Mouse (Mus musculus): ENCODE results near the gene Spata3.

DNA sequence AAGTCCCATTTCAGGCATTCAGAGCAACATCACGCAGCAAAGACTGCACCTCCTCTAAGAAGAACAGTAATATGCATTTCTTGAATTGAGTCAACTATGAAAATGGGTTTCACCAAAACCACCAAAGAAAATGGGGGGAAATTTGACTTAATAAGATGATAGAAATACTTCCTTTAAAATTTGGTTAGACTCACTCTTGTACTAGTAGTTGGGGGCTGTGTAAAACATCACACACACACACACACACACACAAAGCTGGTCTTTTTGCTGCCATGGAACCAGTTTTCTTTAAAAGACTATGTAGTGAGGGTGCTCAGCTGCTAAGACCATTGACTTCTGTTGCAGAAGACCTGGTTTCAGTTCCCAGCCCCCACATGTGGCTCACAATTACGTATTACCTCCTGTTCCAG, 43.1 kb upstream of the Spata3 start:
- TF ChIP-seq CTCF (conservative IDR thresholded peaks at IDR 0.05; ENCODE audit: low read length) (no peak), POU5F1 (IDR thresholded peaks at IDR 0.05; ENCODE audit: borderline replicate concordance, low read length) (no peak)

All from E14TG2a.4 (cell line).